Mouse (Mus musculus) kidney, postnatal 0 days (tissue): ENCODE data around the gene Ubxn4. TPM values are rescaled to one million over a fixed set of nuclear protein-coding genes. Genes with fewer than 3 reads are reported as not detected.

ENCODE experiments used
- ATAC-seq: fragments of 200-750 bp; cut with Nextera tagmentation; replicated peaks from 2 replicates; pipeline ENCODE4 v1.8.0; 2017; ENCODE audit warnings: low read depth, moderate number of reproducible peaks, moderate TSS enrichment, moderate library complexity; ENCODE audit not compliant: low FRiP score
- DNase-seq: peaks from one replicate; pipeline ENCODE4 v3.0.0-alpha.2; 2016; ENCODE audit warnings: low spot score
- H3K27ac ChIP-seq: fragments of 300-500 bp; sonication (generic); 2 replicates; pipeline ENCODE4 v1.5.1; 2014; ENCODE audit warnings: mild to moderate bottlenecking
- H3K27me3 ChIP-seq: fragments of 300-500 bp; sonication (generic); 2 replicates; pipeline ENCODE4 v1.6.1; 2014; ENCODE audit warnings: low read length, mixed read lengths; ENCODE audit not compliant: insufficient read depth
- H3K36me3 ChIP-seq: fragments of 300-500 bp; sonication (generic); 2 replicates; pipeline ENCODE4 v1.6.1; 2014; ENCODE audit warnings: low read length, mixed read lengths; ENCODE audit not compliant: insufficient read depth
- H3K4me1 ChIP-seq: fragments of 300-500 bp; sonication (generic); replicated peaks from 2 replicates; pipeline ENCODE4 v1.6.1; 2014; ENCODE audit warnings: antibody characterized with exemption, low read length, mixed read lengths; ENCODE audit not compliant: insufficient read depth
- H3K4me2 ChIP-seq: fragments of 300-500 bp; sonication (generic); 2 replicates; pipeline ENCODE4 v1.6.1; 2014; ENCODE audit warnings: mild to moderate bottlenecking, low read length, moderate library complexity, mixed read lengths
- H3K4me3 ChIP-seq: fragments of 300-500 bp; sonication (generic); replicated peaks from 2 replicates; pipeline ENCODE4 v1.5.1; 2014; ENCODE audit warnings: low read depth, low read length
- H3K9ac ChIP-seq: fragments of 300-500 bp; sonication (generic); 2 replicates; pipeline ENCODE4 v1.6.1; 2014; ENCODE audit warnings: low read depth, low read length
- H3K9me3 ChIP-seq: fragments of 300-500 bp; sonication (generic); replicated peaks from 2 replicates; pipeline ENCODE4 v1.6.1; 2016; ENCODE audit warnings: low read length, inconsistent platforms, mixed read lengths
- CTCF ChIP-seq: IDR thresholded peaks from 2 replicates; pipeline ENCODE4 v1.5.1; 2016; ENCODE audit warnings: antibody characterized with exemption, low read depth, mild to moderate bottlenecking, moderate library complexity
- WGBS: fragments of 180-500 bp; shearing (Covaris S2); extraction: QIAGEN DNeasy Blood & Tissue Kit; methylation state at CpG from one replicate; pipeline ENCODE4 v1.1.7; 2014; 5-methylcytosine and 5-hydroxymethylcytosine counted together
- microRNA counts: library from miRNA; unstranded; fragments of <30 nt; microRNA quantifications from one replicate; lab custom pipeline; 2015
- microRNA-seq: library from miRNA; unstranded; fragments of <30 nt; microRNA quantifications from one replicate; pipeline ENCODE4, GENCODE M21; 2016
- polyA plus RNA-seq: library from polyadenylated mRNA; unstranded; fragments of >200 nt; fragmentation: Nextera tagmentation; extraction: Ambion mirVana; gene quantifications from 2 replicates; pipeline ENCODE4 v1.2.1, GENCODE M21; 2015

Gene Ubxn4
- polyA plus RNA-seq, 1 experiment from 2014 or later: 78.4 TPM

GRCm38 (mm10) chr1:128324776-128325175 lies 81.0 kb downstream of the Ubxn4 start:
- 75% methylated on average over 2 of the region's 2 CpGs for WGBS

GRCm38 (mm10) chr1:128327165-128327564 lies 83.4 kb downstream of the Ubxn4 start:
- WGBS: 79% methylated on average over 1 of the region's 1 CpGs
- no peak overlapping the region for H3K4me3 ChIP-seq
- H3K27me3 ChIP-seq: no peaks in the 10 kb centered on the region
- TF ChIP-seq CTCF: no peak
- ATAC-seq (no peak), DNase-seq (no peak)
- no peaks in the 10 kb centered on the region for H3K4me1 ChIP-seq
- peaks cover 12% of the 10 kb centered on the region for H3K36me3 ChIP-seq
- no peak overlapping the region for H3K4me2 ChIP-seq
- H3K9ac ChIP-seq: no peak overlapping the region
- no peaks in the 10 kb centered on the region for H3K9me3 ChIP-seq
- H3K27ac ChIP-seq: no peak overlapping the region

More at GRCm38 (mm10) chr1:128324776-128325175, 81.0 kb downstream of the Ubxn4 start:
- DNase-seq: no peak
- H3K4me1 ChIP-seq: no peaks in the 10 kb centered on the region
- H3K27me3 ChIP-seq: no peaks in the 10 kb centered on the region
- H3K4me3 ChIP-seq: no peak overlapping the region
- peaks cover 4% of the 10 kb centered on the region; the same call in 1 of the 2 replicates for H3K36me3 ChIP-seq
- no peak for ATAC-seq
- no peak for TF ChIP-seq CTCF
- no peak overlapping the region for H3K9ac ChIP-seq
- no peak overlapping the region for H3K27ac ChIP-seq
- H3K9me3 ChIP-seq: no peaks in the 10 kb centered on the region
- no peak overlapping the region for H3K4me2 ChIP-seq

GRCm38 (mm10) chr1:128328218-128328617 lies 84.5 kb downstream of the Ubxn4 start, which contains the start of gene Lct:
TSS of gene Lct (minus strand) at chr1:128328318.
- no peak for TF ChIP-seq CTCF
- Histone ChIP-seq H3K27me3 (no peaks in the 10 kb centered on the region), H3K4me1 (no peaks in the 10 kb centered on the region), H3K4me3 (no peak within 1 kb of the TSS), H3K9ac (no peak within 1 kb of the TSS), H3K36me3 (peaks cover 22% of the 10 kb centered on the region), H3K4me2 (no peak within 1 kb of the TSS), H3K27ac (no peak within 1 kb of the TSS), H3K9me3 (no peaks in the 10 kb centered on the region)
- DNase-seq: no peak
- no peak for ATAC-seq
- WGBS: 78% methylated on average over 3 of the region's 3 CpGs

MicroRNAs within 50 kb of the gene (microRNA counts, 519-probe panel; counts per million panel counts)
- 330 counts per million, percentile 68 among the panel's probes with 10 or more counts for microRNA mmu-miR-128 (lab: Ali Mortazavi, UCI)

Small RNAs within 50 kb of the gene (microRNA-seq; reads per million reads assigned to microRNA genes)
- gene Mir128-1: 52.7 reads per million, percentile 45 among the genes with 10 or more reads in this experiment

Other genes starting within 250 kb of the Ubxn4 start
- gene Zranb3, start 140.9 kb upstream of the Ubxn4 start, polyA plus RNA-seq: 4.1 and 4.5 TPM in 2 replicates
- gene R3hdm1, start 140.7 kb upstream of the Ubxn4 start, polyA plus RNA-seq: 49.2 and 49.7 TPM in 2 replicates
- 0.11 and 0.13 TPM in 2 replicates for gene Lct, start 84.4 kb downstream of the Ubxn4 start, polyA plus RNA-seq
- 126 and 149 TPM in 2 replicates for gene Mcm6, start 115.7 kb downstream of the Ubxn4 start, polyA plus RNA-seq
- 142 and 143 TPM in 2 replicates for gene Dars, start 173.4 kb downstream of the Ubxn4 start, polyA plus RNA-seq